Mouse (Mus musculus) left cerebral cortex, postnatal 25 days (tissue): ENCODE data around the gene Olfr214. TPM values are rescaled to one million over a fixed set of nuclear protein-coding genes. Genes with fewer than 3 reads are reported as not detected.
"Not testable (repeated sequence)": the region's sequence is repeated elsewhere in the genome, so short reads cannot be mapped to it uniquely, and the experiment has no call there.

Source experiments
- DNase-seq, 2 experiments: peaks; one replicate each; pipeline ENCODE4 v3.0.0; 2022; ENCODE audit warnings: low spot score in 2 of 2, mixed read lengths in 1 of 2
- intact Hi-C: fragments of 180-260 bp; cut with DNase I; formaldehyde crosslinking; loops from one replicate; pipeline ENCODE4 v1.15.1; 2025
- total RNA-seq, 2 experiments: library from RNA; stranded (reverse); gene quantifications; 2 replicates each; pipeline ENCODE4 v1.2.3; 2021

Olfr214 gene
- not detected for total RNA-seq

- intact Hi-C loops: no loop called here
- no peak for DNase-seq
Measured at GRCm38 (mm10) chr6:116553935-116554334, at the start of gene Olfr214. Olfr214 (plus strand) TSS chr6:116554235.

- DNase-seq, intact Hi-C loops: not testable (repeated sequence)
Measured at GRCm38 (mm10) chr6:116506302-116507003, 47.6 kb upstream of the Olfr214 start, which contains the start of gene Olfr212. Olfr212 (plus strand) TSS chr6:116506516.

DNA sequence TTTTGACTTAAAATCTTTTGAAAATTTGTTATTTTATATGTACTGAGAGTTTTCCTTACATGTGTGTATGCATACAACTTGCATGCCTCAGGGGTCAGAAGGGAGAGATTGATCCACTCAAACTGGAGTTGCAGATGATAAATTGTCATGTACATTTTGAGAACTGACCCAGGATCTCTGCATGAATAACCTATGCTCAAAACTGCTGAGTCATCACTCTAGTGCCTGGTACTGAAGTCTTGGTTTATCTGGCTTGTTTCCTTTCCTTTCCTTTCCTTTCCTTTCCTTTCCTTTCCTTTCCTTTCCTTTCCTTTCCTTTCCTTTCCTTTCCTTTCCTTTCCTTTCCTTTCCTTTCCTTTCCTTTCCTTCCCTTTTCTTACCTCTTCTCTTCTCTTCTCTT is 39.2 kb upstream of the Olfr214 start:
- intact Hi-C loops: no loop called here
- DNase-seq: no peak

DNA sequence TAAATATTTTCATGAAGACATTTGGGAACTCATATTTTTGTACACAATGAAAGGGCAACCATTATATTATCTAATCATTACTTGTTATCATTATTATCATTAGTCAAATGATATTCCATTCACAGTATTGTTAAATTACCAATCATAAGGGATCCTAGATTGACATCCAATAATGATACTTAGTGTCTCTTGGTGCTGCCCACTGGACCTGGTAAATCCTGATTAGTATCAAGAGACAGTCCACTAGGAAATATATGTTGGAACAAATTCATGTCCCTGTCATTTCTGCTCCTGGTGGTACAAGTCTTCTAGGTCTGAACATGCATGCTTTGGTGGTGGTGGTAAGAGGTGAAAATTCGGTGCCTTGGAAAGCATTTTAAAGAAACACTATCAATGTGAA is 15.9 kb upstream of the Olfr214 start, which contains the start of gene Olfr213:
Gene Olfr213 (plus strand): TSS at position 301 of the 400 bp plus-strand sequence.
- intact Hi-C loops: no loop called here
- DNase-seq: no peak

GRCm38 (mm10) chr6:116542500-116542899 is 11.5 kb upstream of the Olfr214 start:
- DNase-seq: no peak
- intact Hi-C loops: no loop called here

GRCm38 (mm10) chr6:116550841-116551240 is 3.2 kb upstream of the Olfr214 start, which contains the start of gene Gm5580:
Gm5580 (plus strand) TSS chr6:116551141.
- intact Hi-C loops, DNase-seq: not testable (repeated sequence)

DNA sequence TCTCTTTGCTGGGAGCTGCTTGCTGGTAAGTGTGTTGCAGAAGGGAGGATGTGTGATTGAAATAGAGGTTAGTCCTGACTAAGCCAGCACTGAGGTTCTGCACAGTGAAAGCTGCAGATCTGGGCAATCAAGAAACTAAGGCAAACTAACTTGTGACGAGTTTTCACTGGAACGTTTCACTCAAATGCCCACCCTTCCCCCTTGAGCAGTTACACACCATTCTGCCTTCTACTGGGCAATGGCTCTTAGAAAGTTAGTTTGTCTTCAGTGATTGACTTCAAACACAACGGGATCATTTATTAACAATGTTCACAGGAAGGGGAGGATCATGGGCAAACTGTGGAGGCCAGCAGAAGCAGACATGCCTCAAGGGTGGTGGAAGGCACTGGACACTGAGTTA is 917 bp downstream of the Olfr214 start:
- intact Hi-C loops: no loop called here
- DNase-seq: no peak

GRCm38 (mm10) chr6:116569834-116570233 is 15.8 kb downstream of the Olfr214 start:
- intact Hi-C loops: loop anchor here (5.0 kb wide), 1 partner anchor 558 kb away; no protein-coding TSS in a partner anchor
- DNase-seq: peak; percentile 18 to 33

- intact Hi-C loops: no loop called here
Measured at GRCm38 (mm10) chr6:116584095-116584494, 30.1 kb downstream of the Olfr214 start, which contains the start of gene Olfr215. Olfr215 (minus strand) TSS chr6:116584195.

DNA sequence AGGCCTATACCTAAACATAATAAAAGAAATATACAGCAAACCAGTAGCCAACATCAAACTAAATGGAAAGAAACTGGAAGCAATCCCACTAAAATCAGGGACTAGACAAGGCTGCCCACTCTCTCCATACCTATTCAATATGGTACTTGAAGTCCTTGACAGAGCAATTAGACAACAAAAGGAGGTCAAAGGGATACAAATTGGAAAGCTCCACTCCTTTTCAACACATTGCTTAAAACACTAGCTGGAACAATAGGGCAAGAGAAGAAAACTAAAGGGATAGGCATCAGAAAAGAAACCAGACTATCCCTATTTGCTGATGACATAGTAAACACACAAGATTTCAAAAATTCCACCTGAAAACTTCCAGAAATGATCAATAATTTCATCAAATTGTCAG is 46.9 kb downstream of the Olfr214 start:
- DNase-seq, intact Hi-C loops: not testable (repeated sequence)

More at GRCm38 (mm10) chr6:116584095-116584494, 30.1 kb downstream of the Olfr214 start, which contains the start of gene Olfr215:
- DNase-seq: no peak

DNA sequence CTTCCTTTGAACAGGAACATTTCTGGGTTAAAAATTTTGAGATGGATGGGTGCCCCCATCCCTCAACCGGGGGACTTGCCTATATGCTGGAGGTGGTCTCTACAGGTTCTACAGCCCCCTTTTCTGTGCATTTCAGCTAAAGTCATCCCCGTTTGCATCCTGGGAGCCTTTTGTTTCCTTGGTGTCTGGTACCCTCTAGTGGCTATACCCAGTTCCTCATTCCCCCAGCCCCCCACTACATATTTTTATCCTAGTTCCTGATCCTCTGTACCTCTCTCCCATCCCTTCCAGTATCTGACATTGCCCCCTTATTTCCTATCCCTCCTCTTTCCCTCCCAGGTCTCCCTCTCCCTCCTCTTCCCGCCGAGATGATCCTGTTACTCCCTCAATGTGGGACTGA is 53.2 kb downstream of the Olfr214 start:
- no peak for DNase-seq
- intact Hi-C loops: no loop called here

Other genes with a start within 250 kb of the Olfr214 start
- gene March8, start 216.2 kb upstream of the Olfr214 start, total RNA-seq: 10 to 100 TPM; 45.7 to 48.9 TPM
- gene Alox5, start 93.1 kb upstream of the Olfr214 start, total RNA-seq: 1 to 10 TPM; 1.1 to 3.1 TPM
- gene Olfr211, start 65.1 kb upstream of the Olfr214 start, total RNA-seq: not detected
- gene Olfr212, start 47.7 kb upstream of the Olfr214 start, total RNA-seq: not detected
- not detected for gene Olfr213, start 15.8 kb upstream of the Olfr214 start, total RNA-seq
- gene Gm5580, start 3.1 kb upstream of the Olfr214 start, total RNA-seq: 1 to 10 TPM; 1.7 to 2.6 TPM
- gene Olfr215, start 30.0 kb downstream of the Olfr214 start, total RNA-seq: not detected
- 10 to 100 TPM; 23.2 to 24.2 TPM for gene Zfp422, start 74.8 kb downstream of the Olfr214 start, total RNA-seq
- gene Depp1, start 96.4 kb downstream of the Olfr214 start, total RNA-seq: 1 to 10 TPM; 1.5 to 2.1 TPM
- gene Rassf4, start 119.7 kb downstream of the Olfr214 start, total RNA-seq: 1 to 10 TPM; 4.6 to 4.8 TPM
- gene Tmem72, start 162.7 kb downstream of the Olfr214 start, total RNA-seq: 1 to 10 TPM; 1.1 to 1.6 TPM